Mouse (Mus musculus) heart, postnatal 0 days (tissue): Measurements from ENCODE around the gene Tmem50b.

ENCODE experiments used
- CTCF ChIP-seq: IDR thresholded peaks from 2 replicates; pipeline ENCODE4 v1.5.1; 2016; ENCODE audit warnings: antibody characterized with exemption, control low read depth, low read depth
- EP300 ChIP-seq: IDR thresholded peaks from 2 replicates; pipeline ENCODE4 v1.6.1; 2016; ENCODE audit warnings: antibody characterized with exemption, low read depth

DNA sequence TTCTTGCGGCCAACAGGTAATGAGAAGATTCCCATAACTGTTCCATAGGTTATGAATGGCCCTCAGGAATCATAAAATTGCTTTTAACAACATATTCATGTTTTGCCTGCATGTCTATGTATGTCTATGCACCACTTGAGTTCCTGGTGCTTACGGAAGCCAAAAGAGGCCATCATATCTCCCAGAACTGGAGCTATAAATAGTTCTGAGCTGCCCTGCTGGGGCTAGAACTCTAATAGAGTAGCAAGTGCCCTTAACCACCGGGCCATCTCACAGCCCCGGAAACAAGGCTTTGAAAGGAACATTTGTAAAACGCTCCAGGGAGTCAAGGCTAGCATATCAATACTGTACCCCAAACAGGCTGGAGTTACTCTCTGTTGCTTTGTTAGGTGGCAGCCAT lies 49.0 kb downstream of the Tmem50b start:
- TF ChIP-seq CTCF (no peak), EP300 (no peak)
